Mouse (Mus musculus) lung, postnatal 14 days (tissue): ENCODE data around the gene Efl1.

Experiments used
- DNase-seq: peaks from one replicate; pipeline ENCODE4 v3.0.0; 2021

Gene Efl1

GRCm38 (mm10) chr7:82648353-82649080 is at the start of gene Efl1, which contains the start of gene Saxo2:
Gene Efl1 (plus strand): TSS chr7:82648614.
Gene Saxo2 (minus strand): TSS chr7:82648528.
- DNase-seq = peak; percentile 96

GRCm38 (mm10) chr7:82602008-82602407 is 46.4 kb upstream of the Efl1 start:
- DNase-seq = no peak

DNA sequence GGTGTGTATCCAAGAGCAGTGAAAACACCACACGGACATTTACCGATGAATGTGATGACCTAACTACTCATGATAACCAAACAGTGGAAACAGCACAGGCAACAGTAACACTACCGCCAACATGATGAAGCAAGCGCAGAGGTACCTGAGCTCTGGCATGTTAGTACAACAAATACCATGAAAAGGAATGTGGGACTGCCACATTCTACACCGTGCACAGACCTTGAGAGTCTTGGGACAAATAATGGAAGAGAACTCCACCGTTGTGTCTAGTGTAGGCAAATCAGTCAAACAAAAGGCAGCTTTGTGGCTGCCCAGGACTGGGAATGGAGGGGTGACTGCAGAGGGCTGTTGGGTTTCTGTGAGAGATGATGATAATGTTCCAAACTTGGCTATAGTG is 43.0 kb upstream of the Efl1 start:
- no peak for DNase-seq

GRCm38 (mm10) chr7:82609629-82610028 is 38.8 kb upstream of the Efl1 start:
- DNase-seq = peak; percentile 26

DNA sequence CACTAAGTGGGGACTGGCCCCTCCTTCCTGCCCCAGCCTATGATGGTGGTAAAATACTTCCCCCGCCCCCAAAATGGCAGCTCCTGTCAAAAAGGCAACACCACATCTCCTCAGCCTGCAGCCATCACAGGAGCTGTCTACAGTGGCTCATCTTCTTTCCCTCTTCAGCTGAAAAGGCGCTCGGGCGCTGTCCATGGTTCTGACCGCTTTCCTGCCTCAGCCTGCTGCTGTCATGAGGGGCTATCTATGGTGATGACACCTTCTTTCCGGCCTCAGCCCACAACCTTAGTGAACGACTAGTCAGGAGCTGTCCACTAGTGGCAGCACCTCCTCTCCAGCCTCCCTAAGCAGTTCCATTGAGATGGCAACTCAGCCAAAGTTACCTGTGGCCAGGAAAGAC is 23.1 kb upstream of the Efl1 start:
- DNase-seq = peak; percentile 66

GRCm38 (mm10) chr7:82647183-82647582 is 1.2 kb upstream of the Efl1 start:
- DNase-seq = no peak

GRCm38 (mm10) chr7:82647909-82648308 is 505 bp upstream of the Efl1 start:
- no peak for DNase-seq

DNA sequence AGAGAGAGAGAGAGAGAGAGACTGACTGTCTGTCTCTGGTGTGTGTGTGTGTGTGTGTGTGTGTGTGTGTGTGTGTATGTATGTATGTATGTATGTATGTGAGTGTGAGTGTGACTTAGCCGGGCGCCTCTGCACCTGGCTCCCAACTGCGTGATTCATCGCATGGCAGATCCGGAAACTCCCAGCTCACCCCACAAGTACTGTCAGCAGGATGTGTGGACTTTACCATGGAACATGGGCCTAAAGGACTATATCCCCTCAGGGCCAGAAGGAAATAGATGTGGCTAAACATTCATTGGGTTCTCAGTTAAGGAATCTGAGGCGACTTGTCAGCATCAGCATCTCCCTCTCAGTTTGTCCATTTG is 649 bp downstream of the Efl1 start:
- DNase-seq = no peak

DNA sequence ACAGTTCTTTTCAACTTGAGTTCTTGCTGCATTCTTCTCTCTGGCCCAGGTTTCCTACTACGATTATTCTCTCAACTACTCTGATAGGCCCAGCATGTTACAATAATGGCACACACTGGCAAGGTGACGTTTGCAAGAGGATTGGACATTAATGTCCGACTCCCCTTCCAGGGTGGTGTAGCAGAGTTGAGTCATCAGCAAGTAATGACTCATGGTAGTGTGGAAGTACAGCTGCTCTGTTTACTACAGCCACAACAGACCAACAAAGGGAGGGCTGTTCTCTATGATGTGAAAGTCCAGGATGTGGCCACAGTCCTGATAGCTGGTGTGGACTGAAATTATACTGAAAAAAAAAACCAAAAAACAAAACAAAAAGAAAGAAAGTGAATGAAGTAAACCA is 16.2 kb downstream of the Efl1 start:
- no peak for DNase-seq

DNA sequence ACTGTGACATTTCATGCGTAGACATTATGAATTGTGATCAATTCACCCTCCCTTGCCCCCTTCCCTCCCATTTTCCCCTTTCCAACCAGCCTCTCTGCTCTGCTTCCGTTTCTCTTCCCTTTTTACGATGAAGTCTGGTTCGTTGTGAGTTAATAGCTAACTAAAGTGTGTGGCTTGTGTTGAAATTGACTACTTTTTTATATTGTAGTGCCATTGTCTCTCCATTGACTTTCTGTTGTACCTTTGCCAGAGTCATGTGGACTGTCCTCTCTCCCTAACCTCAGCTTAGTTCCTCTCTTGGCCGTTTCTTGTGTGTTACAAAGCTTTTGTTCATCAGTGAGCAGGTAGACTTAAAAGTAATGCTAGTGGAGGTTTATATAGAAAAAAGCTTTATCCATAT is 27.6 kb downstream of the Efl1 start:
- no peak for DNase-seq

- no peak for DNase-seq
These were observed 28.4 kb downstream of the Efl1 start for GRCm38 (mm10) chr7:82676834-82677233.

- no peak for DNase-seq
These were observed 31.5 kb downstream of the Efl1 start for GRCm38 (mm10) chr7:82679901-82680300.

- peak; percentile 60 for DNase-seq
These were observed 40.3 kb downstream of the Efl1 start for GRCm38 (mm10) chr7:82688736-82689135.

GRCm38 (mm10) chr7:82691021-82691738 is 42.8 kb downstream of the Efl1 start:
- DNase-seq = no peak

GRCm38 (mm10) chr7:82697668-82698067 is 49.3 kb downstream of the Efl1 start:
- no peak for DNase-seq

DNA sequence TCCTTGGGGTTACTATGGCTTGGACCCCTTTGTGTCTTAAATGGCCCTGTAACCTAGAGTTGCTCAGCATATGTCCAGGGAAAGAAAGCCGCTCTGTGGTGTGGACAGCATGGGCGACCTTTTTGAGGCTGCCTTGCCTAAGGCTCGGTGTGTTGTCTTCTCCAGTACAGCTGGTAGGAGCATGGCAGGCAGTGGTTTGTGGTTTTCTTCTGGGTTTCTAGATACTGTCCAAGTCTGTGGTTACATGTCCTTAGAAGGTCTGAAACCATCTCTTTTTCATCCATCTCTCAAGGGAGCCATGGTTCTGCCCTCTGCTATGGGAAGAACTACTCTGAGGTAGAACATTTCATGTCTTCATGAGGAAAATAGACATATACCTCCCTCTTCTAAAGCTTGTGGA is 50.6 kb downstream of the Efl1 start:
- DNase-seq = no peak

DNA sequence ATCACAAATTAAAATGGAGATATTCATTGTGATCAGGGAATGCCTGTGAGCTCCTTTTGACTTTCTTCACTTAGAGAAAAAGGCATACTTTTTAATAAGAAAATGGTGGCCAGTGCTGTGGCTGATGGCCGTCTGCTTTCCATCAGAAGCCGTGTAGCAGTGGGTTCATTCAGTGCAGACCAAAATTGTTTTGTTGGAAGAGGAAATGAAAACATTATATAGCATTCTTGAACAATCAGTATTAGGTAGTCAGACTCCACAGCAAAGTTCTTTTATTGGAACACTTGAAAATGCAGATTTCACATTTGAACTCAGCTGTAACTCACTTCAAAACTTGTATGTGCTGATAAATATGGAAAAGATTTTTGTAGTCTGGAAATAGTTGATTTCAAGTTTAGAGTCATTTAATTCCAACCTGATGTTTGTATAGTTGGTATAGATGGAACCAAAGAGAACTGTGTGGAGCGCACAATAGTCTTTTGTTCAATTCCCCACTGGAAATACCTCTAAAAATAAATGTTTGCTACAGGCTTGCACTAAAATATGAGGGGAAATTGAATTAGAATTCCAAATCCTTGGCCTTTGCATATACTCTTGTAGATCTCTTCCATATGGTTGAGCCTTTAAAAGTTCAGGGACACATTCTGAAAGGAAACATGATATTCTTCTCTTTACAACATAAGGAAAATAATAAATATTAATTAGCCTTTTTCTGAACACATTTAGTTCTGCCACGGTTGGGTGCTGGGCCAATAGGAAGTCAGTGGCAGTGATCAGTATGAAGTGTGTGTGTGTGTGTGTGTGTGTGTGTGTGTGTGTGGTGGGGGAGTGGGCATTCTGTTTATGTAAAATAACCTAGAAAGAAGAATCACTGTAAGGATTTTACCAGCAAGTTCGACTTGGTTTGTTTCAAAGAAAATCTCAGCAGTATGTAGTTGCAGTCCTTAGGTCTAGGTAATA is 54.2 kb downstream of the Efl1 start:
- DNase-seq = no peak

DNA sequence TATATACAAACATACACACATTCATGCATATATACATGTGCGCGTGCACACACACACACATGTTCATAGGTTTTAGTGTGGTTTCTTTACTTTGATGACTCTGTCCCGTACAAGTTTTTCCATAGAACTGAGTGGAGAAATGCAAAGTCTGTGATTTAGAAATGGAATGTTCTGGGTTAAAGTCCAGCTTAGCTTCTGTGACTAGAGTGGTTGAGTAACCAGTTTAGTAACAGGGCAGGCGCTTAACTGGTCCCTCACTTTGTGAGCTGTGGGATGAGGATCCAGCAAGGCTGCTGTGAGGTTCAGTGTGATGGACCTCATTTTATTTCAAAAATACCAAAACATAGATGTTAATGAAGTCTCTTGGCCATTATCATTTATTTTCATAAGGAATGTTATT is 60.8 kb downstream of the Efl1 start:
- DNase-seq = no peak

GRCm38 (mm10) chr7:82715210-82715911 is 66.9 kb downstream of the Efl1 start:
- DNase-seq = peak; percentile 42

DNA sequence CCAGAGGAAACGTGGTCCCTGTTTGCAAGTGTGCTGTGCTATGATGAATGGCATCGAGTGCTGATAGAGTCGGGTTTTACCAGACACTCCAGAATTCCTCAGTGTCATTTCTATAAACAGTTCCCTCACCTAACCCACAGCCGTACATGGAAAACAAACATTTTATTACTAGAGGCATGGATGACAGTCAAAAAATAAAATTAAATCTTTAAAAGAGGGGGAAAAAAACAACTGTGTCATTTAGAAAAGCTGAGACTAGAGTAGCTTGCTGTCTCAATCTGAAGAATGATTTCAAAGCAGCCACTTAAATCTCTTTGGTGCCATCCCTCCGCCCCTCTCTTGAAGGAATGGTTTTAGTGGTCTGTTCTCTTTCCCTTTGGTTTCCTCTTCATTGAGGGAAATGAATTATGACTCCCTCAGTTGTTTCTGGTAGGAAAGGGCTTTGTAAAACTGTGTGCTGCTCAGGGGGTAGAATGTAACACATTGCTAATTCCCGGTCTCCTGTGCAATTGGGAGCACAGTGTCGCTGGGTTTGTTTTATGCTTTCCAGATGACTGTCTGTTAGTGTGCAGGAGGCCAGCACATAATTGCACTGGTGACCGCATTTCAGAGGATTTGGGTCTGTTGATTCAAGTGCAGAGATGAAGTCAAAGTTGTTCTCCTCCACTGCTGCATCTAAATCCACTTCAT is 67.6 kb downstream of the Efl1 start:
- DNase-seq = no peak

GRCm38 (mm10) chr7:82719285-82719684 is 70.9 kb downstream of the Efl1 start:
- DNase-seq = peak; percentile 14

DNA sequence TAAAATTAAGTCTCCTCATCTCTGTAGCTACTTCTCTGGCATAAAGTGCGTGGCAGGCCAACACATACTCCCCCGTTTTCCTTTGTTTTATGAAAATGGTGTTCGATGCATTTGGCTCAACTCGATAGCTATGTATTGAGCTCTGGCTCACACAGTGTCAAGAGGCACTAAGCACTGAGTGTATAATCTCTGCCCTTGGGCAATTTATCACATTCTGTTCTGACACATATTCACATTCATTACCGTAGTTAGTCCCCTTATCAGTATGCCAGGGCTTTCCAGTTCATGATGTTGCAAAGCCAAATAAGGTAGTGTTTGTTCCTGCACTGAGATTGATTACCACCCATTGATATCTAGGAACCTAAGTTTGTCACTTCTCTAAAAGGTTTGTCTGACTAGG is 71.3 kb downstream of the Efl1 start:
- no peak for DNase-seq
